Mouse (Mus musculus) limb, embryonic 14.5 days (tissue): ENCODE data around the gene Mrpl43. TPM values are rescaled to one million over a fixed set of nuclear protein-coding genes. Genes with fewer than 3 reads are reported as not detected.

Source experiments
- ATAC-seq: fragments of 200-750 bp; cut with Nextera tagmentation; 2 replicates; pipeline ENCODE4 v1.8.0; 2017; ENCODE audit warnings: low read depth, moderate number of reproducible peaks, moderate TSS enrichment; ENCODE audit not compliant: low FRiP score
- DNase-seq: peaks from one replicate; pipeline ENCODE4 v3.0.0-alpha.2; 2015; ENCODE audit warnings: low spot score
- H3K27ac ChIP-seq: fragments of 300-500 bp; sonication (generic); replicated peaks from 2 replicates; pipeline ENCODE4 v1.5.1; 2014; ENCODE audit warnings: low read depth, mild to moderate bottlenecking, low read length, moderate library complexity, mixed read lengths
- H3K27me3 ChIP-seq: fragments of 300-500 bp; sonication (generic); 2 replicates; pipeline ENCODE4 v1.6.1; 2014; ENCODE audit warnings: low read length, mixed read lengths; ENCODE audit not compliant: control insufficient read depth, insufficient read depth
- H3K36me3 ChIP-seq: fragments of 300-500 bp; sonication (generic); 2 replicates; pipeline ENCODE4 v1.6.1; 2014; ENCODE audit warnings: mild to moderate bottlenecking, low read length, moderate library complexity, mixed read lengths; ENCODE audit not compliant: control insufficient read depth, insufficient read depth
- H3K4me1 ChIP-seq: fragments of 300-500 bp; sonication (generic); 2 replicates; pipeline ENCODE4 v1.6.1; 2014; ENCODE audit warnings: antibody characterized with exemption, low read length, mixed read lengths; ENCODE audit not compliant: control insufficient read depth, insufficient read depth
- H3K4me2 ChIP-seq: fragments of 300-500 bp; sonication (generic); replicated peaks from 2 replicates; pipeline ENCODE4 v1.6.1; 2014; ENCODE audit warnings: low read depth, mild to moderate bottlenecking, low read length, moderate library complexity; ENCODE audit not compliant: severe bottlenecking
- H3K4me3 ChIP-seq: fragments of 300-500 bp; sonication (generic); replicated peaks from 2 replicates; pipeline ENCODE4 v1.5.1; 2014; ENCODE audit warnings: low read length
- H3K9ac ChIP-seq: fragments of 300-500 bp; sonication (generic); 2 replicates; pipeline ENCODE4 v1.6.1; 2014; ENCODE audit warnings: mild to moderate bottlenecking, low read depth, low read length, moderate library complexity; ENCODE audit not compliant: severe bottlenecking
- H3K9me3 ChIP-seq: fragments of 300-500 bp; sonication (generic); 2 replicates; pipeline ENCODE4 v1.6.1; 2016; ENCODE audit warnings: low read length; ENCODE audit not compliant: control insufficient read depth
- POLR2A ChIP-seq: fragments of 200-500 bp; IDR thresholded peaks from 2 replicates; pipeline ENCODE4 v1.8.0; 2012; ENCODE audit warnings: inconsistent platforms, mild to moderate bottlenecking, moderate library complexity, borderline replicate concordance; ENCODE audit not compliant: insufficient read depth, insufficient read length; ENCODE audit errors: extremely low read depth
- WGBS: fragments of 180-500 bp; shearing (Covaris S2); extraction: QIAGEN DNeasy Blood & Tissue Kit; methylation state at CpG from one replicate; pipeline ENCODE4 v1.1.7; 2014; 5-methylcytosine and 5-hydroxymethylcytosine counted together
- polyA plus RNA-seq, 2 experiments: library from polyadenylated mRNA; depleted of rRNA in 1 of 2; stranded (reverse) in 1 of 2; unstranded in 1 of 2; fragments of >200 nt; fragmentation: Nextera tagmentation in 1 of 2; extraction: Ambion mirVana in 1 of 2; gene quantifications; 2 replicates each; pipeline versions ENCODE4 v1.2.1 to v1.2.3; 2012 to 2014

Mrpl43 gene
- polyA plus RNA-seq, 2 experiments: 55.0 to 67.6 TPM

- no peak for ATAC-seq
- H3K27ac ChIP-seq: peak overlapping the region; percentile 72
- H3K36me3 ChIP-seq: peaks cover 51% of the 10 kb centered on the region
- DNase-seq: no peak
- peak overlapping the region; percentile 97 for H3K4me3 ChIP-seq
- TF ChIP-seq POLR2A: no peak
- 39% methylated on average over 17 of the region's 17 CpGs for WGBS
- peaks cover 11% of the 10 kb centered on the region for H3K4me1 ChIP-seq
- no peaks in the 10 kb centered on the region for H3K27me3 ChIP-seq
- H3K9ac ChIP-seq: peak overlapping the region; percentile 69
- H3K9me3 ChIP-seq: no peaks in the 10 kb centered on the region
- peak overlapping the region; percentile 90 for H3K4me2 ChIP-seq
These were observed 779 bp upstream of the Mrpl43 start for GRCm38 (mm10) chr19:45007021-45007420.

DNA sequence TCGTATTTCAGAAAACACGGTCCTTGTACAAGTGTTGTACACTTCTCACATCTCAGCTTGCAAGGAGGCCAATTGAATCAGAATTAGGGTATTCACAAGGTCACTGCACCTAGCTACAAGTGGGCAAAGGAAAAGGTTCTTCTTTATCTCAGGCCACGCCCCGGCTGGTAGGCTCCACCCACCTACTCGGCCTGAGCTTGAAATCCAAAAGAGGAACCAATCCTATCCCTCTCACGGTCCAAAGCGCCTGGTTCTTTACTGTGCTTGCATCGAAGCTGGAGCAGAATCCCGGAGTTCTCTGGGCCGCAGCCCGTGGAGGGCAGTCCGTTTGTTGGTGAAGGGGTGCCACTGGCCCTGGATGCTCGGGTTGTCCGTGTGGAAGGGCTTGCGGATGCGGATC is 798 bp downstream of the Mrpl43 start, which contains the start of gene Twnk:
Gene Twnk, plus strand, starts transcription at position 220 of the 400 bp plus-strand sequence.
- no peak for TF ChIP-seq POLR2A
- Histone ChIP-seq H3K9me3 (no peaks in the 10 kb centered on the region), H3K9ac (peak within 1 kb of the TSS; percentile 69), H3K27me3 (no peaks in the 10 kb centered on the region), H3K4me1 (peaks cover 11% of the 10 kb centered on the region), H3K4me2 (peak within 1 kb of the TSS; percentile 90), H3K27ac (peak within 1 kb of the TSS; percentile 72), H3K4me3 (peak within 1 kb of the TSS; percentile 97), H3K36me3 (peaks cover 51% of the 10 kb centered on the region)
- ATAC-seq: no peak
- DNase-seq: no peak
- WGBS: 15% methylated on average over 16 of the region's 16 CpGs

GRCm38 (mm10) chr19:45003740-45004516 is 2.3 kb downstream of the Mrpl43 start:
- peaks cover 54% of the 10 kb centered on the region for H3K36me3 ChIP-seq
- ATAC-seq (no peak), DNase-seq (no peak)
- no peak overlapping the region for H3K4me2 ChIP-seq
- no peak overlapping the region for H3K4me3 ChIP-seq
- H3K9ac ChIP-seq: no peak overlapping the region
- peaks cover 11% of the 10 kb centered on the region for H3K4me1 ChIP-seq
- H3K9me3 ChIP-seq: no peaks in the 10 kb centered on the region
- TF ChIP-seq POLR2A: no peak
- no peaks in the 10 kb centered on the region for H3K27me3 ChIP-seq
- no peak overlapping the region for H3K27ac ChIP-seq
- 89% methylated on average over 7 of the region's 7 CpGs for WGBS

DNA sequence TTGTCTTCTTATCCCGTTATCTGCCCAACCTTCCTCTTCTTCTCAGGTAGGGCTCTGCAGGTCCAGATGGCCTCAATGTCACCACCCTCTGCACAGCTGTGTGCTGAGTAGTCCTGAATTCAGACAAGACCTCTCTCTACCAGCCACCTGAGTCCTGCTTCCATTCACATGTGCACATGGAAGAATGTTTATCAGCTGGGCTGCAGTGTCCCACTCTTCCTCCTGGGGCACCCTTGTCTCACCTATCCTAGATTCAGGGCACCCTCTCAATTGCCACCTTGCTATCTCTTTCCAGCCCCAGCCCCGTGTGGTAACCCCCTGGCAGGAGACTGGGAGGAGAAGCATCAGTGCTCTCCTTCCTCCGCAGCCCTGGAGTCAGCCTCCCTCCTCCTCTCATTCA is 3.9 kb downstream of the Mrpl43 start:
- WGBS: 57% methylated on average over 3 of the region's 3 CpGs
- Histone ChIP-seq H3K4me3 (no peak overlapping the region), H3K4me1 (peaks cover 9% of the 10 kb centered on the region), H3K27me3 (no peaks in the 10 kb centered on the region), H3K9me3 (no peaks in the 10 kb centered on the region), H3K9ac (no peak overlapping the region), H3K4me2 (no peak overlapping the region), H3K36me3 (peaks cover 63% of the 10 kb centered on the region), H3K27ac (no peak overlapping the region)
- ATAC-seq (no peak), DNase-seq (no peak)
- no peak for TF ChIP-seq POLR2A

DNA sequence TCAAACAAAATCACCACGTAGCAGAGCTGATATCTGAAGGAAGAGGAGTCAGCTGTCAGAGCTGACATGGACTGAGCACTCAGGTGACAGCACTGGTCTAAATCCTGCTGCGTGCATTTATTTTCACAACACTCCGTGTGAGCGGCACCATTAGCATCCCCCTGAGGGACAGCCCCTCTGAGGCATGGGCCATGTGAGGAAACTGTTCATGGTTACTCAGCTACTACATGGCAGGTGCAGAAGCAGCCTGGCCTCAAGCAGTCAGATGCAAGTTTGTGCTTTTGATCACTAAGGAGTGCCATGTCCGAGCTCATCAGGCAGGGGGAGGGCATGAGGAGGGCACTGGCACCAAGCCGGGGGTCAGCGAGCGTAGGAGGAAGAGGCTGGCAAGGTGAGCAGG is 6.6 kb downstream of the Mrpl43 start:
- Histone ChIP-seq H3K27ac (no peak overlapping the region), H3K9ac (no peak overlapping the region), H3K4me2 (no peak overlapping the region), H3K4me3 (no peak overlapping the region), H3K9me3 (no peaks in the 10 kb centered on the region), H3K36me3 (peaks cover 70% of the 10 kb centered on the region), H3K4me1 (no peaks in the 10 kb centered on the region), H3K27me3 (no peaks in the 10 kb centered on the region)
- DNase-seq (no peak), ATAC-seq (no peak)
- TF ChIP-seq POLR2A: no peak
- WGBS: 81% methylated on average over 8 of the region's 8 CpGs
